8 mouse cellular contexts compared by ENCODE assay signal in the genomic region with DNA sequence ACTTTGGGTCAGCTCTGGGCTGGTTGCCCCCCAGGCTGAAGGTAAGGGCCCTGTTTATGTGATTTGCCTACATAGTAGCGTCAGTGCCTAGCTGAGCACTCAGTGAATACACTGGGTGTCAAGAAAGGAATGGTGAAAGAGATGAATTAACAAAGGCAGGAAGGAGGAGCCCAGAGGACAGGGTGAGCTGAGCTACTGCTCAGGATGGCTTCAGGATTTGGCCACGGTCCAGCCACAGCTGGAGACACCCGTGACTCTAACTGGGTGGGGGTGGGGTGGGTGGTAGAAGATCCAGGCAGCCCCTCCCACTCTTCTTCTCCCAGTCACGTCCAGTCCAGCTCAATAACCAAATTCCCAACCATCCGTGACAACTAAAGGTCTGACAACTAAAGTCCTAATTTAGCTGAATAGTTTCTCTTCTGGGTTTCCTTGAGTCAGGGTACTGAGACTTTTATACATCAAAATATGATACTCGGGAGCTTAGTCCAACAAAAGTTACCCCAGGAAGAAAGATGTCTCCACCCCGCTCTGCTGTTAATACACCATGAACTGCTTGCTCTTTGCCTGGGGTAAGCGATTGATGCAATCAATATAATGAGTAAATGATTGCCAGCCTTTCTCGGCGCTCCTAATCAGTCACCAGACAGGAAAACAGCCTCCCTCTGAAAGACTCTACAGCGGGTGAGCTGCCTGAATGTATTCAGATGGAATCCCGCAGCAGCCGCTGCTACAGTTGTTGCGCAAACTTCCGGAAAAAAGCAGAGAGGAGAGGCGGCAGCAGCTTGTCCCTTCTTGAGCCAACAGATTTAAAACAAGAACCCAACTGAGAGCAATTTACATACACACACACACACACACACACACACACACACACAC. TPM values are rescaled to one million over a fixed set of nuclear protein-coding genes. Genes with fewer than 3 reads are reported as not detected.
DNase-seq lines count a peak whose midpoint lies in the region; ATAC-seq lines count a peak whose summit lies in the region.

No protein-coding gene starts in this region.

- H3K4me2 ChIP-seq in forebrain, embryonic 16.5 days (ENCODE audit: low read length), result peak overlapping the region; percentile 39
- peak overlapping the region; percentile 53 for H3K4me2 ChIP-seq in hindbrain, embryonic 15.5 days
- peak overlapping the region; percentile 33 for H3K4me2 ChIP-seq in limb, embryonic 15.5 days
- peak overlapping the region; percentile 46 for H3K4me2 ChIP-seq in midbrain, embryonic 13.5 days (replicated peaks)

- H3K27me3 ChIP-seq in forebrain, embryonic 16.5 days (replicated peaks; ENCODE audit: control insufficient read depth, insufficient read depth, low read length), result no peaks in the 10 kb centered on the region
- H3K27me3 ChIP-seq in hindbrain, embryonic 15.5 days, result no peaks in the 10 kb centered on the region
- no peaks in the 10 kb centered on the region for H3K27me3 ChIP-seq in limb, embryonic 15.5 days
- no peaks in the 10 kb centered on the region for H3K27me3 ChIP-seq in midbrain, embryonic 13.5 days

- H3K9me3 ChIP-seq in forebrain, embryonic 16.5 days (ENCODE audit: control insufficient read depth, low read length), result no peaks in the 10 kb centered on the region
- H3K9me3 ChIP-seq in hindbrain, embryonic 15.5 days, result no peaks in the 10 kb centered on the region
- H3K9me3 ChIP-seq in limb, embryonic 15.5 days, result no peaks in the 10 kb centered on the region
- H3K9me3 ChIP-seq in midbrain, embryonic 13.5 days, result no peaks in the 10 kb centered on the region

- 5% methylated on average over 16 of the region's 16 CpGs for WGBS in forebrain, embryonic 16.5 days
- WGBS in hindbrain, embryonic 15.5 days, result 2% methylated on average over 16 of the region's 16 CpGs
- 22% methylated on average over 16 of the region's 16 CpGs for WGBS in limb, embryonic 15.5 days
- WGBS in midbrain, embryonic 13.5 days, result 17% methylated on average over 16 of the region's 16 CpGs

- peaks cover 13% of the 10 kb centered on the region for H3K4me1 ChIP-seq in forebrain, embryonic 16.5 days (replicated peaks; ENCODE audit: control insufficient read depth, insufficient read depth, low read length)
- H3K4me1 ChIP-seq in hindbrain, embryonic 15.5 days (replicated peaks), result peaks cover 13% of the 10 kb centered on the region
- H3K4me1 ChIP-seq in limb, embryonic 15.5 days, result peaks cover 8% of the 10 kb centered on the region; the same call in 1 of the 2 replicates
- peaks cover 20% of the 10 kb centered on the region for H3K4me1 ChIP-seq in midbrain, embryonic 13.5 days (replicated peaks)

- no peaks in the 10 kb centered on the region for H3K36me3 ChIP-seq in forebrain, embryonic 16.5 days (ENCODE audit: control insufficient read depth, insufficient read depth)
- H3K36me3 ChIP-seq in hindbrain, embryonic 15.5 days, result no peaks in the 10 kb centered on the region
- no peaks in the 10 kb centered on the region for H3K36me3 ChIP-seq in limb, embryonic 15.5 days
- no peaks in the 10 kb centered on the region for H3K36me3 ChIP-seq in midbrain, embryonic 13.5 days

- peak; percentile 45 for DNase-seq in adrenal gland, adult 2 months
- DNase-seq in adrenal gland, adult 18-20 months (ENCODE audit: low spot score in 2 of 2), result no peak
- DNase-seq in ZHBTc4 (ENCODE audit: low read depth, low spot score), result peak; percentile 93
- peak; percentile 7 to 16 for DNase-seq in thymus, postnatal 36 days

- no peak overlapping the region for H3K27ac ChIP-seq in forebrain, embryonic 16.5 days (ENCODE audit: low read length)
- no peak overlapping the region for H3K27ac ChIP-seq in hindbrain, embryonic 15.5 days (replicated peaks)
- peak overlapping the region; percentile 50 for H3K27ac ChIP-seq in limb, embryonic 15.5 days
- no peak overlapping the region; the same call in 1 of the 2 replicates for H3K27ac ChIP-seq in midbrain, embryonic 13.5 days

- 0 out of 2 replicates have a peak overlapping the region, but pooled peaks have one; percentile 19 for H3K9ac ChIP-seq in forebrain, embryonic 16.5 days (replicated peaks; ENCODE audit: low read depth, low read length)
- 0 out of 2 replicates have a peak overlapping the region, but pooled peaks have one; percentile 16 for H3K9ac ChIP-seq in hindbrain, embryonic 15.5 days
- H3K9ac ChIP-seq in limb, embryonic 15.5 days, result no peak overlapping the region
- H3K9ac ChIP-seq in midbrain, embryonic 13.5 days (replicated peaks), result 0 out of 2 replicates have a peak overlapping the region, but pooled peaks have one; percentile 47

- H3K4me3 ChIP-seq in forebrain, embryonic 16.5 days (replicated peaks; ENCODE audit: low read length), result peak overlapping the region; percentile 18; the same call in 1 of the 2 replicates
- peak overlapping the region; percentile 20 for H3K4me3 ChIP-seq in hindbrain, embryonic 15.5 days
- H3K4me3 ChIP-seq in limb, embryonic 15.5 days, result peak overlapping the region; percentile 15
- H3K4me3 ChIP-seq in midbrain, embryonic 13.5 days (replicated peaks), result peak overlapping the region; percentile 14; the same call in 1 of the 2 replicates

- peak; percentile 45 for ATAC-seq in forebrain, embryonic 16.5 days
- ATAC-seq in hindbrain, embryonic 15.5 days (ENCODE audit: low FRiP score, low read depth), result peak; percentile 65
- no peak for ATAC-seq in limb, embryonic 15.5 days (ENCODE audit: insufficient number of reproducible peaks, low FRiP score, low TSS enrichment, low read depth)
- peak; percentile 77 for ATAC-seq in midbrain, embryonic 13.5 days

RNA-seq across cellular contexts. Expression of a gene that starts 8.9 kb away (rescaled TPM):
- total RNA-seq in adrenal gland, adult 2 months (2021), result 100 to 1,000 TPM; 207 to 372 TPM
- polyA plus RNA-seq in adrenal gland, adult 2 months (2012; rRNA removed), result 48.0 and 52.3 TPM in 2 replicates
- total RNA-seq in adrenal gland, adult 18-20 months (2021), result 100 to 1,000 TPM; 267 to 313 TPM
- polyA plus RNA-seq in forebrain, embryonic 16.5 days (2015; fragmentation: Nextera tagmentation; extraction: Ambion mirVana), result 1,089 and 1,150 TPM in 2 replicates
- 1,073 and 1,087 TPM in 2 replicates for polyA plus RNA-seq in hindbrain, embryonic 15.5 days (2015; fragmentation: Nextera tagmentation; extraction: Ambion mirVana)
- polyA plus RNA-seq in limb, embryonic 15.5 days (2015; fragmentation: Nextera tagmentation; extraction: Ambion mirVana), result 499 and 519 TPM in 2 replicates
- 1,158 and 1,235 TPM in 2 replicates for polyA plus RNA-seq in midbrain, embryonic 13.5 days (2015; fragmentation: Nextera tagmentation; extraction: Ambion mirVana)

RNA-seq across cellular contexts. Expression of a gene that starts 52.9 kb away (rescaled TPM):
- 10 to 100 TPM; 40.2 to 43.8 TPM for total RNA-seq in adrenal gland, adult 2 months (2021)
- polyA plus RNA-seq in adrenal gland, adult 2 months (2012; rRNA removed), result 11.7 and 25.9 TPM in 2 replicates
- total RNA-seq in adrenal gland, adult 18-20 months (2021), result 10 to 100 TPM; 34.2 to 41.0 TPM
- polyA plus RNA-seq in forebrain, embryonic 16.5 days (2015; fragmentation: Nextera tagmentation; extraction: Ambion mirVana), result 18.0 and 23.2 TPM in 2 replicates
- polyA plus RNA-seq in hindbrain, embryonic 15.5 days (2015; fragmentation: Nextera tagmentation; extraction: Ambion mirVana), result 20.4 and 21.1 TPM in 2 replicates
- 38.5 and 40.2 TPM in 2 replicates for polyA plus RNA-seq in limb, embryonic 15.5 days (2015; fragmentation: Nextera tagmentation; extraction: Ambion mirVana)
- polyA plus RNA-seq in midbrain, embryonic 13.5 days (2015; fragmentation: Nextera tagmentation; extraction: Ambion mirVana), result 21.0 and 23.0 TPM in 2 replicates

Comparison
In these comparisons a context has a peak if more than half of its experiments do, and no peak if none do; other contexts are left out.
1. DNase-seq: peak in adrenal gland, adult 2 months (single experiment), ZHBTc4 (single experiment) and thymus, postnatal 36 days (2 of 2); none in adrenal gland, adult 18-20 months (0 of 2).
2. Peak in every context shown above with its lines, with median percentiles within 50 percentile points of each other: H3K4me2 ChIP-seq and H3K4me3 ChIP-seq.